Mouse (Mus musculus): ENCODE data around the gene Plekho2. TPM values are rescaled to one million over a fixed set of nuclear protein-coding genes. Genes with fewer than 3 reads are reported as not detected.

Plekho2 gene
- polyA plus RNA-seq, 1 experiment from 2014 or later: 20.0 TPM

- Histone ChIP-seq H3K9ac (peak overlapping the region; percentile 31; the same call in 1 of the 2 replicates), H3K9me3 (replicated peaks) (no peaks in the 10 kb centered on the region), H3K4me2 (peak overlapping the region; percentile 77), H3K4me3 (replicated peaks) (peak overlapping the region; percentile 68), H3K27me3 (no peaks in the 10 kb centered on the region), H3K36me3 (no peaks in the 10 kb centered on the region), H3K27ac (peak overlapping the region; percentile 91), H3K4me1 (peaks cover 50% of the 10 kb centered on the region)
- ATAC-seq (replicated peaks; ENCODE audit: low FRiP score): peak; percentile 85
- 3% methylated on average over 21 of the region's 29 CpGs for WGBS
Measured at GRCm38 (mm10) chr9:65580401-65581256, 789 bp upstream of the Plekho2 start.

DNA sequence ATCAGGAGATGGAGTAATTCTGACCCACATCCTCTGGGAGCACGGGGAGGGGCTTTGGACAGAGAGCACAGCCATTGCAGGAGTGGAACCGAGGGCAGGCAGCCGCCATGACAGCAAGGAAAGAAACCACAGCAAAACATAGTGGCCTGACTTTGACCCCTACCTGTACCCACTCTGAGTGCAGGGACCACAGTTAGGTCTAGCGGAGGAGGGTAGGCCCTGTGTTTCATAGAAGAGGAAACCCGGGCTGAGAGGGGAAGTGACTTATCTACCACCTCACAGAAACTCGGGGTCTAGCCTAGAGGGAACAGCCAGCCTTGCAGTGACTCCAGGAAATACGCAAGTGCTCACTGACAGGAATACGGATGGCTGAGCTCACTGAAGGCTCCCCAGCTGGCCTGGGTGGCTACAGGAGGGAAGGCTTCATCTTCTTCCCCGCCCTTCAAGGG, 1.0 kb downstream of the Plekho2 start:
- Histone ChIP-seq H3K9ac (peak overlapping the region; percentile 68; the same call in 1 of the 2 replicates), H3K27me3 (no peaks in the 10 kb centered on the region), H3K9me3 (replicated peaks) (no peaks in the 10 kb centered on the region), H3K4me2 (peak overlapping the region; percentile 77), H3K4me3 (replicated peaks) (peak overlapping the region; percentile 68), H3K4me1 (peaks cover 63% of the 10 kb centered on the region), H3K36me3 (no peaks in the 10 kb centered on the region), H3K27ac (peak overlapping the region; percentile 91)
- WGBS: 36% methylated on average over 9 of the region's 9 CpGs
- no peak for ATAC-seq (replicated peaks; ENCODE audit: low FRiP score)

GRCm38 (mm10) chr9:65577511-65578196, 2.2 kb downstream of the Plekho2 start:
- H3K27me3 ChIP-seq: no peaks in the 10 kb centered on the region
- peak overlapping the region; percentile 59 for H3K27ac ChIP-seq
- H3K4me1 ChIP-seq: peaks cover 62% of the 10 kb centered on the region
- H3K4me2 ChIP-seq: 0 out of 2 replicates have a peak overlapping the region, but pooled peaks have one; percentile 4
- H3K9me3 ChIP-seq (replicated peaks): no peaks in the 10 kb centered on the region
- H3K4me3 ChIP-seq (replicated peaks): no peak overlapping the region
- ATAC-seq (replicated peaks; ENCODE audit: low FRiP score): no peak
- WGBS: 86% methylated on average over 4 of the region's 4 CpGs
- peaks cover 6% of the 10 kb centered on the region for H3K36me3 ChIP-seq
- H3K9ac ChIP-seq: no peak overlapping the region

GRCm38 (mm10) chr9:65576861-65577510, 2.9 kb downstream of the Plekho2 start:
- H3K36me3 ChIP-seq: peaks cover 12% of the 10 kb centered on the region
- 40% methylated on average over 7 of the region's 7 CpGs for WGBS
- H3K27ac ChIP-seq: peak overlapping the region; percentile 59
- H3K4me2 ChIP-seq: peak overlapping the region; percentile 18
- H3K9ac ChIP-seq: no peak overlapping the region
- peaks cover 62% of the 10 kb centered on the region for H3K4me1 ChIP-seq
- no peak overlapping the region for H3K4me3 ChIP-seq (replicated peaks)
- H3K27me3 ChIP-seq: no peaks in the 10 kb centered on the region
- no peak for ATAC-seq (replicated peaks; ENCODE audit: low FRiP score)
- H3K9me3 ChIP-seq (replicated peaks): no peaks in the 10 kb centered on the region

GRCm38 (mm10) chr9:65575393-65576196, 4.2 kb downstream of the Plekho2 start:
- H3K27me3 ChIP-seq: no peaks in the 10 kb centered on the region
- no peak overlapping the region for H3K4me2 ChIP-seq
- H3K9ac ChIP-seq: no peak overlapping the region
- peak overlapping the region; percentile 35 for H3K27ac ChIP-seq
- WGBS: 75% methylated on average over 8 of the region's 8 CpGs
- H3K9me3 ChIP-seq (replicated peaks): no peaks in the 10 kb centered on the region
- peaks cover 17% of the 10 kb centered on the region for H3K36me3 ChIP-seq
- no peak for ATAC-seq (replicated peaks; ENCODE audit: low FRiP score)
- peaks cover 56% of the 10 kb centered on the region for H3K4me1 ChIP-seq
- H3K4me3 ChIP-seq (replicated peaks): no peak overlapping the region

DNA sequence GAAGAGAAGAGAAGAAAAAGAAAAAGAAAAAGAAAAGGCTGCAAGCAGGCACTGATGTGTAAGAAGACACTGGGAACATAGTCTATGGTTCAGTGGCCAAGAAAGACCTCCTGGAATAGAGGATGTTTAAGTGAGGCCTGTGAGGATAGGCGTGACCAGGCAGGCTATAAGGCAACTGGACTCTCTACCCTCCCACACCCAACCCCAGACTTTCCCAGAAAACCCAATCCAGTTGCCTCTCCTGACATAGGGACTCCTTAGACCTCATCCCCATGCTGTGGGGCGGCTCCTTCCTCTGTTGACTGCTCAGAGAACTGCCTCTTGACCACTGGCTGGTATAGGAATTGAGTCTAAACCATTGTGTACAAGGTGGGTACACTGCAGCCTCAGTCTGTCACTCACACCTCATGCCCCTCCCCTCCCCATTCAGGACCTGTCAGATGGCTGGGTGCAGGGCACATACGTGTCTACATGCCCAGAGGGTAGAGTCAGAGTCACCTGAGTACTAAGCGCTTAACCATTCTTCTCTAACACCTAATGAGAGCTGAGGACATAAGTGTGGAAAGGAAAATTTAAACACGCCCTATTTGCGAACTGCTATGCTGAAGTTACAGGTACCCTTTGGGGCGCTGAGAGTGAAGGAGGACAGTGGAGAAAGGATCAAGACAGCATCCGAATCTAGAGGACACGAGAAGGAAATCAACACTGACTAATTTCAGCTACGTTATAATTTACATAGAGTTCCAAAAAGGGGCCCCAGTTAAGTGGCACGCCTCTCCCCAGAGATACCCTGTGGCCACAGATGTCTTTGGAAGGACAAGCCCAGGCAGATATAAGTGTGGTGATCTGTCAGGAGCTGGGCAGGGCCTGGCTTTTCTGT, 5.1 kb downstream of the Plekho2 start:
- Histone ChIP-seq H3K4me2 (no peak overlapping the region), H3K9ac (no peak overlapping the region), H3K36me3 (peaks cover 17% of the 10 kb centered on the region), H3K4me1 (peaks cover 54% of the 10 kb centered on the region), H3K27me3 (no peaks in the 10 kb centered on the region), H3K9me3 (replicated peaks) (no peaks in the 10 kb centered on the region), H3K4me3 (replicated peaks) (no peak overlapping the region), H3K27ac (peak overlapping the region; percentile 35; the same call in 1 of the 2 replicates)
- 80% methylated on average over 11 of the region's 11 CpGs for WGBS
- ATAC-seq (replicated peaks; ENCODE audit: low FRiP score): peak; percentile 49

DNA sequence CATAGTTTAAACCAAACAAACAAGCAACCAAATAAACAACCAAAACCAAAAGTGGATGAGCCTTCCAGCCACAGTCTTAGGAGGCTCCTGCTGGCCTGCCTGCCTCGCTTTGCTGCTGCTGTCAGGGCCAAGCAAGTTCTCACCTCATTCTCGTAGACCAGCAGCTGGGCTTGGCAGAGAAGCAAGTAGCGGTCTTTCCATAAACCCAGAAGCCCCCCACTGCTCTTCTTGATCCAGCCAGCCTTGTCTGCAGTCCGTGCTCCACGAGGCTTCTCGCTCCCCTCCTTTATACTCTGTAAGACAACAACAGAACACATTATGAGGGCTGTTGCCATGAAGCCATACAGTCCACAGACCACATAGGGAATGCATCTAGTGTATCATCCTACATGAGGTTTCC, 7.0 kb downstream of the Plekho2 start:
- H3K4me1 ChIP-seq: peaks cover 40% of the 10 kb centered on the region
- no peaks in the 10 kb centered on the region for H3K27me3 ChIP-seq
- no peak overlapping the region for H3K9ac ChIP-seq
- WGBS: 87% methylated on average over 6 of the region's 6 CpGs
- no peak overlapping the region for H3K4me2 ChIP-seq
- H3K9me3 ChIP-seq (replicated peaks): no peaks in the 10 kb centered on the region
- no peak for ATAC-seq (replicated peaks; ENCODE audit: low FRiP score)
- H3K36me3 ChIP-seq: peaks cover 30% of the 10 kb centered on the region
- H3K4me3 ChIP-seq (replicated peaks): no peak overlapping the region
- no peak overlapping the region for H3K27ac ChIP-seq

DNA sequence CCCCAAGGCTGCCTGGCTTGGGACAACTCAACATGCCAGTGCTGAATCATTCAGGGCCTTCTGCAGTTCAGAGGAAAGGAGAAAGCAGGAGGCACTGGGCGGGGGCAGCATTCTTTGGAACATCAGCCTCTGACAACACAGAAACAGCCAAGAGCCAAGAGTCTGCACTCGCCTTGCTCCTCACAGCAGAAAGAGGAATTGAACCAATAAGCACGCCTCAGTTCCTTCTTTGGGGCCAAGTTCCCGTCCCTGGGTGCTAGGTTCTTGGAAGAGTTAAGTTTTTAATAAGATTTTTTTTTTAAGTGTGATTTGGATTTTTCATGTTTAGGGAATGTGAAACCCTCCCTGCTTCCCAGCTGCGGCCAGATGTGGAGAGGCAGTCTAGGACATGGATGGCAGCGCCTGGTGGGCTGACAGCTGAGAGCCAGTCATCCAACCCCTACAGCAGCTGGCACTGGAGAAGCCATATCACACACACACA, 10.3 kb downstream of the Plekho2 start:
- H3K9ac ChIP-seq: no peak overlapping the region
- H3K9me3 ChIP-seq (replicated peaks): no peaks in the 10 kb centered on the region
- H3K27ac ChIP-seq: peak overlapping the region; percentile 20; the same call in 1 of the 2 replicates
- no peak overlapping the region for H3K4me2 ChIP-seq
- no peaks in the 10 kb centered on the region for H3K27me3 ChIP-seq
- WGBS: 79% methylated on average over 6 of the region's 6 CpGs
- H3K4me1 ChIP-seq: peaks cover 10% of the 10 kb centered on the region
- no peak for ATAC-seq (replicated peaks; ENCODE audit: low FRiP score)
- peaks cover 45% of the 10 kb centered on the region for H3K36me3 ChIP-seq
- no peak overlapping the region for H3K4me3 ChIP-seq (replicated peaks)

GRCm38 (mm10) chr9:65568787-65569186, 11.1 kb downstream of the Plekho2 start:
- 82% methylated on average over 6 of the region's 6 CpGs for WGBS
- no peak for ATAC-seq (replicated peaks; ENCODE audit: low FRiP score)
- Histone ChIP-seq H3K4me3 (replicated peaks) (no peak overlapping the region), H3K4me2 (no peak overlapping the region), H3K27ac (0 out of 2 replicates have a peak overlapping the region, but pooled peaks have one; percentile 20), H3K36me3 (peaks cover 51% of the 10 kb centered on the region), H3K9me3 (replicated peaks) (no peaks in the 10 kb centered on the region), H3K9ac (no peak overlapping the region), H3K4me1 (0 out of 2 replicates have a peak, but pooled peaks cover 8% of the 10 kb centered on the region), H3K27me3 (no peaks in the 10 kb centered on the region)

GRCm38 (mm10) chr9:65564698-65565097, 15.1 kb downstream of the Plekho2 start:
- no peaks in the 10 kb centered on the region for H3K9me3 ChIP-seq (replicated peaks)
- no peak overlapping the region for H3K9ac ChIP-seq
- no peak for ATAC-seq (replicated peaks; ENCODE audit: low FRiP score)
- H3K27me3 ChIP-seq: no peaks in the 10 kb centered on the region
- no peak overlapping the region for H3K27ac ChIP-seq
- no peak overlapping the region for H3K4me2 ChIP-seq
- H3K4me3 ChIP-seq (replicated peaks): no peak overlapping the region
- peaks cover 22% of the 10 kb centered on the region for H3K4me1 ChIP-seq
- 94% methylated on average over 2 of the region's 2 CpGs for WGBS
- H3K36me3 ChIP-seq: peaks cover 54% of the 10 kb centered on the region

Measured in kidney, embryonic 15.5 days (tissue).